Mouse (Mus musculus) ES-E14 (cell line): Measurements from ENCODE around the gene Gjc3.

Source experiments
- CHD2 ChIP-seq: IDR thresholded peaks from 2 replicates; pipeline ENCODE4 v1.6.1; 2014; ENCODE audit warnings: mild to moderate bottlenecking, low read depth, low read length, inconsistent platforms
- HCFC1 ChIP-seq: IDR thresholded peaks from 2 replicates; pipeline ENCODE4 v1.6.1; 2012; ENCODE audit warnings: low read length, inconsistent platforms, borderline replicate concordance; ENCODE audit not compliant: insufficient read depth
- MAFK ChIP-seq: IDR thresholded peaks from 2 replicates; pipeline ENCODE4 v1.6.1; 2014; ENCODE audit warnings: mild to moderate bottlenecking, low read depth, low read length, inconsistent platforms; ENCODE audit not compliant: insufficient read depth

DNA sequence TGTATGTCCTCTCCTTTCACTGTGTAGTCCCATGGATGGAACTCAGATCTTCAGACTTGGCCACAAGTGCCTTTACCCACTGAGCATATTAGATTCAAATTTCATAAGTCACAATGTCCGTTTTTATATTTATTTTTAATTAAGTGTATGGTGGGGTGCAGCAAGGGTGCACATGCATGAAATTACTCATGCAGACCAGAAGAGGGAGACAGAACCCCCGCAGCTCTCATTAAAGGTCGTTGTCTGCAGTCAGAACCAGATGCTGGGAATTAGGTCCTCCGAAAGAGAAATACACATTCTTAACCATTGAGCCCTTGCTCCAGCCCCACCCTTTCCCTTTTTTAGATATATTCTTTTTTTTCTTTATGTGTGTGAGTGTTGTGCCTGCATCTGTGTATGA, 25.7 kb downstream of the Gjc3 start:
- TF ChIP-seq HCFC1 (no peak), MAFK (no peak), CHD2 (no peak)
